Mouse (Mus musculus) NIH3T3 (cell line): ENCODE measurements around the gene Zmynd15.
"Not testable (repeated sequence)": the region's sequence is repeated elsewhere in the genome, so short reads cannot be mapped to it uniquely, and the experiment has no call there.

Source experiments
- DNase-seq: peaks from one replicate; pipeline ENCODE4 v3.0.0-alpha.2; 2012; ENCODE audit warnings: low read depth

The Zmynd15 gene

GRCm38 (mm10) chr11:70458688-70459600, at the start of gene Zmynd15:
Gene Zmynd15, plus strand, starts transcription at chr11:70459433.
- DNase-seq = no peak

- DNase-seq = peak; percentile 96
These were observed 49.5 kb upstream of the Zmynd15 start, which contains the start of gene Pelp1 for GRCm38 (mm10) chr11:70409594-70410296. Gene Pelp1, minus strand, starts transcription at chr11:70410031.

- DNase-seq = no peak
These were observed 49.0 kb upstream of the Zmynd15 start for GRCm38 (mm10) chr11:70410297-70410643.

DNA sequence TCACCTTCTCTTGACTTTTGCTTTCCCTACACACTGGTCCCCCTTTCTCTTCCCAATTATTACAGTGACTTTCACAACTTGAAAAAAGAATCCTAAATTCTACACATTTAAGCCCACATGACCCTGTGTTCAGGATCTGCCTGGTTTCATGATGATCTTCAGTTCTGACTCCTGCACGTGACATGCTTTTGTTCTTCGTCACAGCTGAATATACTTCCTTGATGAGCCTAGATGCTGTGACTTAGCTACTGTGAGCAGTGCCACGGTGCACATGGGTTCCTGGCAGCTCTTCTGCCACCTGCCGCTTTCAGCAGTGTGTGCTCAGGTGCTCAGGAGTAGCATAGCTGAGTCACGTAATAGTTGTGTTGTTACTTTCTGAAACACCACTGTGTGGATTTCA, 46.6 kb upstream of the Zmynd15 start:
- no peak for DNase-seq

GRCm38 (mm10) chr11:70413961-70414360, 45.3 kb upstream of the Zmynd15 start:
- DNase-seq = peak; percentile 91

DNA sequence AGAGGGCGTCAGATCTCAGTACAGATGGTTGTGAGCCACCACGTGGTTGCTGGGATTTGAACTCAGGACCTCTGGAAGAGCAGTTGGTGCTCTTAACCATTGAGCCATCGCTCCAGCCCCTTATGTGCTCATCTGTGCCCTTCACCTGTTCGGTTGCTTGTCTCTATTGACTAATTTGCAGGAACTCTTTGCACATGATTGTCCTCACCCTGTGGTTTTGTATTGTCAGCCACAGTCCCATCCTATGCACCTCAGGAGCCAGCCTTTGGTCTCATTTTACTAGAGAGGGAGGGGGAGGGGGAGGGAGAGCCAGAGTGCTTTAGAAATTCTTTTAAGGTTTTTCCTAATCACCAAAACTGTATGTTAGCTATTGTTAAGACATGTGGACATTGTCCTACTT, 41.0 kb upstream of the Zmynd15 start:
- DNase-seq = no peak

DNA sequence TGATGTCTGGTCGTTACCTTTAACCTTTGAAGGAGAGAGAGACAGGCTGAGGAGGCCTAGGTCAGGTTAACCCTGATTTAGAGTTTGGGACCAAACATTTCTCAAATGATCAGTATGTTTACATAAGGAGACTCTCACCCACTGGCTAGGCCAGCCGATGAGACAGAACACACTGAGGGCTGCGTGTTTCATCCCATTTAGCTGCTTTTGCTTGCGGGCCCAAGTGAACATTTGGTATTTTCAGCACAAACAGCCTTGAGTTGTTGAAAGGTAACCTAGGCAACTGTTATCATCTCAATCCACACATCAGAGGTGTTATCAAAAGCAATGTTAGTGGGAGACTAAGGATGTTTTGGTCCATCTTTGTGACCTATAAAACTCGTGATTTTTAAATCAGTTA, 39.7 kb upstream of the Zmynd15 start:
- DNase-seq = no peak

- DNase-seq = not testable (repeated sequence)
These were observed 32.6 kb upstream of the Zmynd15 start for GRCm38 (mm10) chr11:70426598-70426997.

DNA sequence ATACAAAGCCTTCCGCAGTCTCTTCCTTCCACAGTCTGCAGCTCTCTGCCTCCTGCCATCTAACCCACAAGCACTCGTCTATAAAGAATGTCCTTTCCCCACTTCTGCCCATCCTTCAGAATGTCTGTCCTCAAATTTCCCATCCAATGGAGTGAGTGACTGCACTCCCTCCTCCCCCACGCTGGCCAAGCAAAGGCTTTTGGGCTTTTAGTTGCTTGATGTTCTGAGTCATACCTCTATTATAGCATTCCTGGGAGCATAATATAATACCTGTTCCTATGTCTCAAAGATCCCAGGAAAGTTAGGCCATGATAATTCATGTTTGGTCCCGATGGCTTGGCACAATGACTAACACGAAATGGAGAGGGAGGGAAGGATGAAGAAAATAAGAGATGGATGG, 27.7 kb upstream of the Zmynd15 start:
- peak; percentile 48 for DNase-seq

- DNase-seq = peak; percentile 99
These were observed 27.0 kb upstream of the Zmynd15 start, which contains the start of gene Arrb2 for GRCm38 (mm10) chr11:70432048-70432894. Gene Arrb2, plus strand, starts transcription at chr11:70432635.

- peak; percentile 49 for DNase-seq
These were observed 26.2 kb upstream of the Zmynd15 start for GRCm38 (mm10) chr11:70432895-70433568.

GRCm38 (mm10) chr11:70433569-70433943, 25.7 kb upstream of the Zmynd15 start:
- DNase-seq = no peak

- no peak for DNase-seq
These were observed 25.3 kb upstream of the Zmynd15 start for GRCm38 (mm10) chr11:70433951-70434350.

DNA sequence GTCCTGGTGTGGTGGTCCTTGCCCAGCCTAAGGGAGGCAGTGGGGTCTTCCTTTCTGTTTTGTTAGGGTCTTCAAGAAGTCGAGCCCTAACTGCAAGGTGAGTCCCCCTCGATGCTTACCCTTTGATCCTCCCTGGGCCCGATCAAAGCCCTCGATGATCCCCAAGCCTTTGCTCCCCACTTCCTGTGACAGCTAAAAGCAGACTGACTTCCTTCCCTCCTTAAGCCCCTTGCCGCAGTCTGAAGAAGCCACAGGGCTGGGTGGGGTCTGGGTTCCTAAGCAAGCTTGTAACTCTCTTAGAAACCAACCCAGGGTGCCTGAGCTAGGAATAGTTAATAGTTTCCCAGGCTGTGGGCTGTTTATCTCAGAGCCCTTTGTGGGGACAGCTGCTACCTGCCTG, 23.8 kb upstream of the Zmynd15 start:
- no peak for DNase-seq

DNA sequence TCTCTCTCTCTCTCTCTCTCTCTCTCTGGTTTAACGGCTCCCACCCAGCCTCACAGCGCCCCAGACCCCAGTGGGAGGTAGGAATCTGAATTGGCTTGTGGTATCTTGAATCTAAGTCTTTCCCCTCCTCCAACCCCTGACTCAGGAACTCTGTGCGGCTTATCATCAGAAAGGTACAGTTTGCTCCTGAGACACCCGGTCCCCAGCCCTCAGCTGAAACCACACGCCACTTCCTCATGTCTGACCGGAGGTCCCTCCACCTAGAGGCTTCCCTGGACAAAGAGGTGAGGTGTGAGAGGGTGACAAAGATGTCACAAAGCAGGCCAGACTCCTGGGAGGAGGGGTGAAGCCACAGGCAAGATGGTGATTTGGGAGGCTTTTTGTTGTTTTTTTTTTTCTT, 21.8 kb upstream of the Zmynd15 start:
- DNase-seq = no peak

DNA sequence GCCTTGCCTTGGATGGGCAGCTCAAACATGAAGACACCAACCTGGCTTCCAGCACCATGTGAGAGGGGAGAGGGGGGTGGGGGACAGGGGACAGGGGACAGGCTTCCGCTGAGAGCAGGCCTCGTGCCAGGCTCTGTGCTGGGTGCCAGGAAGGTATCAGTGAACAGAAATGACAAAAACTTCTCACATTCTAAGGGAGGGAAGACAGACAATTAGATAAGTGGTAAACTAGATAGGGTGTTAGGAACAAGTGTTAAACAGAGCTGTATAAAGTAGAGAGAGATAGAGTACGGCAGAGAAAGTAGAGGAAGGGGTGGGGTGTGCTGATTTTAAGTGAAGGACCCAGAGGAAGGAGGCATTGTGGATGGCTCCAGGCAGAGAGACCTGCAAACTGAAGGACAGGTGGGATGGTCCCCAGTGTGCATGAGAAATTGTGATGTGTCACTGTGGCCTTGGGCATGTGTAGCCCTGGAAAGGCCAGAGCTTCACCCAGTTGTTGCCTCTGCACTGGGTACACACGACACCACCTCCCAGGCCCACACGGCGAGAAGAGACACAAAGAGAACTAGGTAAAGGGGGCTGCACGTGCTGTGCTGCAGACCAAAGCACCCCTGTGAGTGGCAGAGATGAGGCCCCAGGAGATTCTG, 20.4 kb upstream of the Zmynd15 start:
- DNase-seq = no peak

DNA sequence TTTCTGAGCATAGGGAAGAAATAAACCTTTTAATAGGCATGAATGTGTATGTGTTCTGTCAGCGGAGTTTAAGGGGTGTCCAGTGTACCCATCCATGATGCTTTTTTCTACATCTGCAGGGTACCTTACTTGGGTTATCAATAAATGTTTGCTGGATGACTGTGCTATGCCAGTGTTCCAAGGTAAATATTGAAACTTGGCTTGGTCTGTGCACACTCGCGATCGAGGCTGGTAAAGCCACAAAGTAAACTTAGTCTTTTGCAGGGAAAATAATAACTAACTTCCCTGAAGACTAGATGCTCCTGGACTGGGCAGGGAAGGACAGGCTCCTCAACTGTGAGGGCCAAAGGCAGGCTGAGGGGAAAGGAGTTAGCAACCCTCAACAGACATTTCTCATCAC, 18.6 kb upstream of the Zmynd15 start:
- peak; percentile 31 for DNase-seq

DNA sequence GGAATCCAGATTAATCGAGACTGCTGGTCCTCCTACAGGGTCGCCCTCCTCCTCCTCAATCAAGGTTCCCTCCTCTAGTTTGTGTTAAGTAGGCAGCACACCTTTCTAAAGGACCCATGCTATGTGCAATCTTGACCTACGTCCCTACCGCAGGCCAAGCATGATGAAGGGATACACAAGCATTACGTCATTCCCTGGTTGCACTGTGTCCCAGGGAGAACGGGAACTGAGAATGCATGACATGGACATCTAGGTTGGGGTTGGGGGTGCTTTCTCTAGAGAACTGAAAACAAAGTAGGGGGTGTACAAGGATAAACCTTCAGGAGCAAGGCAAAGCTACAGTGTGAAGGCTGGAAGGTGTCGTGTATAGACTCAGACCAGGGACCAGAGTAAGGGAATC, 17.4 kb upstream of the Zmynd15 start:
- no peak for DNase-seq

DNA sequence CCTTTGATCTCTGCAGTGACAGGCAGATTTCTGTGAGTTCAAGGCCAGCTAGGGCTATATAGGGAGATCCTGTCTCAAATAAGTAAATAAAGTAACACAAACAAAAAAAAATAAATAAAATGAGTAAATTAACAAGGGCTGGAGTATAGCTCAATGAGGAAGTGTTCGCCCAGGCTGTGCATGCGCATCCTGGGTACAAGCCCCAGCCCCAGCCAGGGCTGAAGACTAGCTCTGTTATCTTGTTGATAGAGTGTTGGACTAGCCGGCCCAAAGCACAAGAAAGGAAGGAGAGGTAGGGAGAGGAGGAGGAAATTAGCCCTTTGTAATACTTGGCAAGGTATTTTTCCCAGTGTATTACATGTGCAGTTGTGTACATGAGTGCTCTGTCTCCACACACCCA, 15.3 kb upstream of the Zmynd15 start:
- DNase-seq = no peak

- no peak for DNase-seq
These were observed 14.6 kb upstream of the Zmynd15 start for GRCm38 (mm10) chr11:70444667-70445066.

GRCm38 (mm10) chr11:70446756-70447155, 12.5 kb upstream of the Zmynd15 start:
- DNase-seq = no peak
